Mouse (Mus musculus) embryo, embryonic 10.5 days (tissue): ENCODE measurements around the gene Rpap3.
A peak's percentile ranks its signal among the peaks of the same experiment; 100 is the strongest.

Source experiments
- DNase-seq: peaks from one replicate; pipeline ENCODE4 v3.0.0-alpha.2; 2015; ENCODE audit warnings: low spot score

Rpap3 gene

DNA sequence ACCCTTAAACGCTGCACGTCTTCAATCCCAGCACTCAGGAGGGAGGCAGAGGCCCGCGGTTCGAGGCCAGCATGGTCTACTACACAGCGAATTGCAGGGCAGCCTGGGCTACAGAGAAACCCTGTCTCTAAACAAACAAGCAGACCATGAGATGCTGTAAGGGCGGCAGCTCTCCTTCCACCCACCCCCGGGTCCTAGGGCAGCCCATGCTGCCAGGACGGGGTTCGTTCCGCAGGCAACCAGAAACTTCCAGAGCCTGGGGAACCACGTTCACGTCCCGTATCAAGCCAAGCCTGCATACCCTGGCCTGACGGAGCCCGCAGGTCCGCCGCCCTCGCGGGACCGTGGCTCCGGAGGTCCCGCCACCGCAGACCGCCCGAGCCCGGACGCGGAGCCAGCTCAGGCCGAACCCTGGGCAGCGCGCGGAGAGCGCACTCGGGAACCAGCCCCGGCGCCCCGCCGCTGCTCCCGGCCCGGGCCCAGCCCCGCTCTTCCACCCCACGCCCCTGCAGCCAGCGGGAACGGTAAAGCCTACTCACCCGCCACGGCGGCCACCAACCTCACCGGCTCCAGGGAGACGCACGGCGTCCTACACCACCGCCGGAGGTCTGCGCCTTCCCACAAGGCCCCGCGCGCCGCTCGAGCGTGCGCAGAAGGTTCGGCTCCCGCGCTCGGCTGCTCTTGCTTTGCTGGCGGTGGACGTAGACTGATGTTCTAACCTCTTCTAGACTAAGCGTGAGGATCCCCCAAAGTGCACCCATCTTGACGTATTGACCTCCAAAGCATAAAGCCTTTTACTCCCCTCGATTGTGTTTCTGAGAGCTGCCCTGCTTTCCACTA is at the start of gene Rpap3:
TSS of gene Rpap3 (minus strand) at position 615 of the 840 bp plus-strand sequence.
- DNase-seq: peak; percentile 90

- no peak for DNase-seq
Observed at GRCm38 (mm10) chr15:97755361-97755760, 49.7 kb upstream of the Rpap3 start.

DNA sequence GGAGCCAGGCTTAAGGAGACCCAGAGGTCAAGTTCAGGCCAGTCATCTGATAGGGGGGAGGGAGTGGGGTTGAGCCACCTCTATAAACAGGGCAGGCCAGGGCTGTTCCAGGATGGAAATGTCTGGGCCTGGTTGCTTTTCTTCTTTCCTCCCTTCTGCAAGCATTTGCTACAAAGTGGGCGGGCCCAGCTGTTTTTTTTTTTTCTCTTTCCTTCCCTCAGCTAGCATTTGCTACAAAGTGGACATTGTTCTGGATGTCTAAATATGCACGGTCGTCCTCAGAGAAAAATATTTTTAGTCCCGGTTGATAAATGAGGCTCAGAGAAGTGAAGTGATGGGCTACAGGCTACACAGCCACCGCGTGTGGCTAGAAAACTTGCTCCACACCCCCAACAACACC is 48.9 kb upstream of the Rpap3 start:
- no peak for DNase-seq

- DNase-seq: no peak
Observed at GRCm38 (mm10) chr15:97752491-97752890, 46.9 kb upstream of the Rpap3 start.

DNA sequence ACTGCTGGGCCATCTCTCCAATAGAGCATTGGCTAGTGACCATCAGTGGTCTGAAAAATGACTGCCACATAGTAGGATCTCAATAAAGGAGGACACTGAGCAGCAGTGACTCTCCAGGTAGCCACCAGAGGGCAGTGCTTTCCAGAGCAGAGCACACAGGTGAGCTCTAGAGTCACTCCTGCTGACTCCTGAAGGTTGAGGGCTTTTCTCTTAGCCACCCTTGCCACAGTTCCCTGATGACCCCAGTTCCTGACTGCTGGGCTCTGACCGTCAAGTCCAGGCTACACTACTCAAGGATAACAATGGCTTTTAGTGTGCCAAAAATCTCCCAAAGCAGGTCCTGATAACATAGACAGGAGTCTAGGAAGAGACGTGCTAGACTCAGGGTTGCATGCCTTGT is 46.1 kb upstream of the Rpap3 start:
- DNase-seq: no peak

GRCm38 (mm10) chr15:97750697-97751096 is 45.1 kb upstream of the Rpap3 start:
- no peak for DNase-seq

DNA sequence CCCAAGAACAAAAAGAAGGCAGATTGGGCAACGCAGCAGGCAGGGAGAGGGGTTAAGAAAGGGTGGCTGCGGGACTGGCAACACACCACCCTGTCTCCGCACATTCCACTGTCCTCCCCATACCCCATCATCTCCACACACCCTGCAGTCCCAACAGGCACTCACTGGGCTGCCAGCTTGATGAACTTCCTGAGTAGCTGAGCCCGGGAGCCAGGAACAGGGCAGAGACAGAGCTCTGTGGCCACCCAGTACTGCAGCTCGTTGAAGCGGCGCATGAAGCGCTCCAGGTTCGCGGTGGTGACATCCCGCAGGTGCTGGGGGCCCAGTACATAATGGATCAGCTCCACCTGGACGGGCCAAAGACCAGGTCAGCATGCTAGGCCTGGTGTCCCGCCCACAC is 44.2 kb upstream of the Rpap3 start:
- DNase-seq: no peak

GRCm38 (mm10) chr15:97749397-97749796 is 43.8 kb upstream of the Rpap3 start:
- no peak for DNase-seq

DNA sequence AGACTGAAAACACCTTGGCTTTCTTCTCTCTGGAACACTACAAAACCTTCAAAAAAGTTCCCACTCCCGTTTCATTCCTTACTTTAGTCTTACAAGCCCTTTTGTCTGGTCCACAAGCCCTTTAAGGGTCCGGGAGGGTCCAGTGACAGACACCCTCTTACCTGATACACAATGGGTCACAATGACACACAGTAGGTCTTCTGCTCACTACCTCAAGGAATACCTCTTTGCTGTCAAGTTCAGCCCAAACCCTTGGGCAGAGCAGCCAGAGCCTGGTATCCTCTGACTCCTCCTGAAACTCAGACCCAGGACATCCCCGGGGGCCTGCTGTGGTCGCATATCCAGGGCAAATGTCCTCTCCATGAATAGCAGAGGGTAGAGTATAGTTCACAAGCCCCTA is 43.3 kb upstream of the Rpap3 start:
- no peak for DNase-seq

- no peak for DNase-seq
Observed at GRCm38 (mm10) chr15:97748309-97748708, 42.7 kb upstream of the Rpap3 start.

GRCm38 (mm10) chr15:97747486-97747885 is 41.9 kb upstream of the Rpap3 start:
- no peak for DNase-seq

DNA sequence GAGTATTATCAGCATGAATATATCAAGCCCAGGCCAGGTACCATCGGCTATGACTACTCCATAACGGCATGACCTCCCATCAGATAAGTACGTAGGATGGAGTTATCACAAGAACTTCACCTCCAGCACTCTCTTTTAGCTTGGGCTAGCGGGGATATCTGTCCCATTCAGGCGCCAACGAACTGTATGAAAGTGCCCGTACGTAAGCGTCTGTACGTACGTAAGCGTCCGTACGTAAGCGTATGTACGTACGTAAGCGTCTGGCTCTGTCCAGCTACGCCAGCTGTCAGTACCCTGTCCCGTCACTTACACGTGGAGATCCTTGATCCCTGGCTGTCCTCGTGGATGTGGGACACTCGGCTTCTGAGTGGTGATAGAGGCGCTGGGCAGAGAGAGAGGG is 41.1 kb upstream of the Rpap3 start:
- DNase-seq: no peak

DNA sequence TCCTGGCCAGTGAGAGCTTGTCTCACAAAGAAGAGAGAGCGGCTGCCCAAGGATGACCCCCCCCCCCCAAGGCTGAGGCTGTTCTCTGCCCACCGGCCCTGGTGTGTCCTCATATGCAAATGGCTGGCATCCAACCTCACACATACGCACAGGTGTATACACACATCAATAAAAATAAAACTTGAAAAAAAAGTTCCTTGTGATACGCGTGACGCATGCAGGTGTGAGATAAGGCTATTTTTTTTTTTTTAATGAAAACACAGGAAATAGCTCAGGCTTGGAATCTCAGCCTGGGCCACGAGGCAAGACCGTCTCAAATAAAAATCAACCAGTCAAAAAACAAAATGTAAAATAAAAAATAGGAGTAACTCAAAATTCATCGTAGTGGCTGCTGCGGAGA is 40.7 kb upstream of the Rpap3 start:
- no peak for DNase-seq

- DNase-seq: no peak
Observed at GRCm38 (mm10) chr15:97745331-97745730, 39.7 kb upstream of the Rpap3 start.

DNA sequence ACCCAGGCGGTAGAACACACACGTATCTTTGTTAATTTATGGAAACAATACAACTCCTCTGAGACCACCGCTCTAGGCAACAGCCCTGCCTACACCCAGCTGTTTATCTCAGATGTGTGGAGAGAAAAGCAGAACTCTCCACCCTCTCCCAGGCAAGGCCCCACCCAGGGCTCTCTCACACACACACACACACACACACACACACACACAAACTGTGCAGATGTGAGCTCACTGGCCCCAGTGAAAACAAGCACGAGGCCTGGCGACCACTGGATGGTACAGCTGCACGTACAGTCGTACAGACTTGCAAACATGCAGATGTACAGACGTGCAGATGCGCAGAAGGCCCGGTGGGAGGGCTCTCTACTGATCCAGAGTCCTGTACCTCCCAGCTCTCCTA is 39.3 kb upstream of the Rpap3 start:
- DNase-seq: no peak

GRCm38 (mm10) chr15:97743961-97744525 is 38.4 kb upstream of the Rpap3 start:
- DNase-seq: no peak

DNA sequence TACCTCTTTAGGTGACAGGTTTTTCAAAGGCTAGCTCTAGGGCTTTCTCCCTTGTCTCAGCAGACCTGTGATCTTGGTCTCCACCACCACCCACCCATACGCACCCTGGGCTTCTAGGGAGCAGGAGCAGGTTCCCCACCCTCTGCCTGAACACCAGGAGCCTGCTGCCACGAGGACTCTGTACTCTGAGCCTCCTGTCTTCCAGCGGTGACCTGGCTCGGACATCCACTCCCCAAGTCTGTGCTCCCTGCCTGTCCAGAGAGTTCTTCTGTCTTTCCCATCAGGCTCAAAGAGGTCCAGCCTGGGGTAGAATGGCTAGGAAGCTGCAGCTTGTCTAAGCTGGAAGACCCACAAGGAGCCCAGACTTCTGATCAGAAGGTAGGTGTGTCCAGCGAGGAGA is 37.6 kb upstream of the Rpap3 start:
- no peak for DNase-seq

- DNase-seq: no peak
Observed at GRCm38 (mm10) chr15:97742600-97742999, 37.0 kb upstream of the Rpap3 start.

DNA sequence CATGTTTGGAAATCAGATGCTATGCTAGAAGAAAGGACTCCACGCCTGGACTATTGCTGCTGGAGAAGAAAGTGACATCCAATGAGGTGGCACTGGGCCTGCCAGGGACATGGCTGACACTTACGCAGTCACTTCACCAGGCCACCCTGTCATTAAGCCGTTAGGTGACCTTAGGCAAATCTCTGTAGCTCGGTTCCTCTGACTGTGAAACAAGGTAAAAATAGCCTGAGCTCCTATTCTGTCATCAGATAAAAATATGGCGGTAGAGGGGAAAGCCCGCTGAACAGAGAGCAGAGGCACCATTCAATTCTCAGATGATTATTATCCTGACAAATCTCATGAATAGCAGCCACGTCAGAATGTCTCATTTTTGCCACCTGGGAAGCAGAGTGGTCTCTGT is 36.4 kb upstream of the Rpap3 start:
- DNase-seq: no peak

DNA sequence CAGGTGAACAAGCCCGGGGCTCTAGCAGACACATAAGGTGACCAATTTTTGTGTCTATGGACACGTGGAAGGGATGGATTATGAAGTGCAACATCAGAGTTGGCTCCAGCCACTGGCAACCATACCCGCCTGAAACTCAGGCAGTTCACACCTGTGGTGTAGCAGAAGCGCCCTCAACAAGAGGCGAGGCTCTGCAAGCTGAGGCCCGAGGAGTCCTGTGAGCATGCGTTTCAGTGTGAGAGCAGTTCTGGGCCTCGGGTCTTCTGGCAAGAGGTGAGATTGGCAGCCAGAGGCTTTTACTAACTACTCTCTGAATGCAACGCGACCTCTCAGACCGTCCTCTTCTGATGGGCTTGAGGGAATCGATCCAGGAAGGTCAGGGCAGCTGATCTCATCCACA is 36.0 kb upstream of the Rpap3 start:
- DNase-seq: no peak

DNA sequence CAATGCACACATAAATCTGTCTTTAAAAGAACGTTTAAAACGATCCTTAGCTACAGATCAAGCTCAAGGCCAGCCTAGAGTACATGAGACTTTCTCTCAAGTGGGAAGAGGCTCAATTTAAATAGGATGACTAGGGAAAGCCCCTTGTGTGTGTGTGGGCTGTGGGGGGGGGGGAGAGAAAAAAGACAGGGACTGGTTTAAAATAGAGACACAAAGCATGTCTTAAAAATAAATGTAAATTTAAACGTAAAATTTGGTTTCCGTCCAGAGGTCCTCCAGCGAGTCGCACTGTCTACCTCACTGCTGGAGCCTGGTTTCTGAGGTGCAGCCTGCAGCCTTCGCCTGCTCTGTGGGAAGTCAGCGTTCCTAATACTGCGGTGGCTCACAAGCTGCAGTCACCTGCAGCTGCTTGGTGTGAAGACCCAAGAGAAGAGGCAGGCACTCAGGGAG is 34.7 kb upstream of the Rpap3 start:
- no peak for DNase-seq

GRCm38 (mm10) chr15:97738923-97739322 is 33.3 kb upstream of the Rpap3 start:
- DNase-seq: no peak

GRCm38 (mm10) chr15:97731988-97732387 is 26.4 kb upstream of the Rpap3 start:
- DNase-seq: no peak

- no peak for DNase-seq
Observed at GRCm38 (mm10) chr15:97731111-97731510, 25.5 kb upstream of the Rpap3 start, which contains the start of gene Endou. Endou (minus strand) TSS chr15:97731339.
